Mouse (Mus musculus): ENCODE results near the gene Knop1.

Knop1 gene

DNA sequence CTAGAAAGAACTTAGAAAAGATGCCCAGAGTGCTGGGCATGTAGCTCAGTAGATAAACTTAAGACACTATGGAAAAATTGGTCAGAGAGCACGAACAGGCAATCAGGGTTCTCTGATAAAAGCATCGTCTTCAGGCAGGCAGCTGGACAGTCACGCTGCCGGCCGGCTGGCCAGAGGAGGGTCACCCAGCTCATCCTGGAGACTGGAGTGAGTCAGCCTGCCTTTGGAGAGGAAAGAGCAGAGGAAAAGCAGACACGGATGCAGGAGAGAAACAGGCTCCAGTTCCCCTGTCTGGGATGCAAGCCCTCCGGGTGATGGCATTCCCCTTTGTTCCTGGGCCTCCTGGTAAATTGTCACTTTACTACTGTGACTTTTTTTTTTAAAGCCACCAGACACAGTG is 58.5 kb downstream of the Knop1 start:
- DNase-seq (ENCODE audit: low read depth) = no peak

DNA sequence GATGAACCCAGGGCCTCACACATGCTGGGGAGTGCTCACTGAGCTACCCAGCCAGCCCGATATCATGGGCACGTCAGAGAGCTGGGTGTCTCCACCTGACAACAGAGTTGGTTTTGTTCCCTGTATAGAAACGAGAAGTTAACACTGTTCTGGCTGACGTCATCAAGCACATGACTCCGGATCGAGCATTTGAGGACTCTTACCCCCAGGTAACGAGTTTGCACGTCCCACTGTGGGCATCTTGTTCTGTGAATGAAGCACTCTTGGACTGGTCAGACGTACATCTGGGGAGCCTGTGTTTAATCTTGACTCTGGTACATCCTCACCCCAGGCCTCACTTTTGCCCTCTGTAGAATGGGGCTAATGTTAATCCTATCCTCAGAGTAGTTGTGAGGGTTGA is 59.2 kb downstream of the Knop1 start:
- no peak for DNase-seq (ENCODE audit: low read depth)

GRCm38 (mm10) chr7:118795779-118796178 is 60.3 kb downstream of the Knop1 start:
- DNase-seq (ENCODE audit: low read depth) = no peak

DNA sequence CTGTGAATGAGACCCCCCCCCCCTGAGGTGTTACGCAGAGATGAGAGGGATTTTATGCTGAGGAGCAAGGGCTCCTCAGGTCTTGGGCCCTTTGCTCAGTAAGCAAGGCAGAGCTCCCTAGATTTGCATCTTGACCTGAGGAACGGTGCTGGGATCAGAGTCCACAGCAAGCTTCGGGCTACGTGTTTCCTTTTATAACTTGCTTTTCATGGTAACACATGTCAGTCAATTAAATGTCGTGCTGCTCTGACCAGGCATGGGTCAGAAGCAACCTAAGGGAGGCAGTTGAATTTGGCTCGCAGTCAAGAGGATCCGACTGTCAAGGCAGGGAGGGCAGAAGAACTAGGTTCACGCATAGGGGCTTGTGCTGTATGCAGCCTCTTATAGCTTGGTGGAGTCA is 62.2 kb downstream of the Knop1 start:
- DNase-seq (ENCODE audit: low read depth) = no peak
